Mouse (Mus musculus) cerebellum, adult 8-10 months (tissue): ENCODE results near the gene Bpifa6.
A peak's percentile ranks its signal among the peaks of the same experiment; 100 is the strongest.
"Not testable (repeated sequence)": the region's sequence is repeated elsewhere in the genome, so short reads cannot be mapped to it uniquely, and the experiment has no call there.

Experiments
- DNase-seq: peaks from one replicate; pipeline ENCODE4 v3.0.0; 2022

Gene Bpifa6

DNA sequence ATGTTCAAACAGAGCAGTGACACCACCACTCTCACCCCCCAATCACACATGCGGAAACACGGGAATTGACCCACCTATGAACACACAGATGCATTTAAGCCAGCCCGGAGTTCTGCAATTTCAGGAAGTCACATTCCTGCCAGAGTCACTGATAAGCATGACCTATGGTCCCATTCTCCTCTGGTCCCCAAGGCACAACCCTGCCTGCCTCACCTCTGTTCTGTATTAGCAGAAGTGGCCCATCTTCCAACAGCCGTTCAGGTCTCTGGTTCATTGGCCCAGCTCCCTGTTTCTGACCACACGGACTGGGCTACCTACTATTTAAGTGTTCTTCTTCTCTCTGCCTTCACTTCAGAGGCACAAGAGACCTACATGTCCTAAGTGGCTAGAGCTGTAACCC lies at the start of gene Bpifa6:
TSS of gene Bpifa6 (plus strand) at position 364 of the 400 bp plus-strand sequence.
- no peak for DNase-seq

DNA sequence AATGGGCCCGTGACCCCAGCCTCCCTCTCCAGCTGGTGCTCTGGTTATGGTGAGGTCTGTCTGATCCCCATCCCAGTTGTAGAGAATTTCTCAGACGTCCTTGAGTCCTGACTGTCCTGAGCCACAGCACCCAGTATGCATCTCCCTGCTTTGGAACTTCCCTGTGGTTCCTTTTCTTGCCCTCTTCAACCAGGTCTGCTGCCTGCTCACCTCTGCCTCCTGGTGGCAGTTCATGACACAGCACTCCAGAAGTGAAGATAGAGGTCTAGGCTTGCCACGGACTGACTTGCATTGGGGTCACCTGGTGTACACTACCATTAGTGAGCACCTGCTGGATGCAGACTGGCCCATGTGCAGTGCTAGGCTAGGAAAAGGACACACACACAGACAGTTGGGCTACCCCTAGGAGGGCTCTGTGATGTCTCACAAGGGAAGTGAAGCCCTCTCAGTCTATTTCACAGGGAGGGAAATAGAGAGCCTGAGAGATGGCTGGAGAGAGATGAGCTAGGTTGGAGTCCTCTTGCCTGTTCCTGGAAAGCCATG lies 44.8 kb upstream of the Bpifa6 start:
- peak; percentile 61 for DNase-seq

DNA sequence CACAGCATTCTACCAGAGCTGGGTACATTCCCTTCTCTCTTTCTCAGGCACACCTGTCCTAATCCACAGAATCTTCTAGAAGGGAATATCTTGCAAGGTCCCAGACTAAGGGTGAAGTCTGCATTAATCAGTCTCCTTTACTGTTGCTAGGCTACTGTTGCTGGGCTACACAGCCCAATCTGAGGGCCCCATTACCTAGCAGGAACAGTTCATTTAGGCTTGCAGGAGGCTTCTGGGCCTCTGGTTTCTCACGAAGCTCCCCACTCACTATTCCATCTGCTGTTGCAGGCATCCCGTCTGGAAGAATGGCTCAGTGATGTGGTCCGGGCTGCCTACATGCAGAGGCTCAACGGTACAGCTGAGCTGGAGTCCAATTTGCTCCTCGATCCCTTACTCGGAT lies 43.6 kb upstream of the Bpifa6 start:
- no peak for DNase-seq

DNA sequence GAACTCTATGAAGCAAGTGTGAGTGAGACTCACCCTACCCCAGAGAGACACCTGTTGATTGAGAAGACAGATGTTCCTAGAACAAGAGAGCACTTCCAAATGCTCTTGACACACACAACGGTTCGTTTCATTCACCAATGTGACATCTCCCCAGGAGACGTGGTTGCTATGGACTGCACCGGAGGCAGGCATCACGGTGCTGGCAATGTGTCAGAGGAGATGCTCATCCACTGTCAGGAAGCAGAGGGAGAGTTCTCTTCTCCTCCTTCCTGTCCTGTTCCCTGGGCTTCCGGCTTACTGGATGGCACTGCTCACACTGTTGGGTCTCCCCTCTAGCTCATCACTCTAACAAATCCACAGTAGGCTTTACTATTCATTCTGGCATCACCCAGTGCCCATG lies 41.4 kb upstream of the Bpifa6 start:
- DNase-seq, result no peak

DNA sequence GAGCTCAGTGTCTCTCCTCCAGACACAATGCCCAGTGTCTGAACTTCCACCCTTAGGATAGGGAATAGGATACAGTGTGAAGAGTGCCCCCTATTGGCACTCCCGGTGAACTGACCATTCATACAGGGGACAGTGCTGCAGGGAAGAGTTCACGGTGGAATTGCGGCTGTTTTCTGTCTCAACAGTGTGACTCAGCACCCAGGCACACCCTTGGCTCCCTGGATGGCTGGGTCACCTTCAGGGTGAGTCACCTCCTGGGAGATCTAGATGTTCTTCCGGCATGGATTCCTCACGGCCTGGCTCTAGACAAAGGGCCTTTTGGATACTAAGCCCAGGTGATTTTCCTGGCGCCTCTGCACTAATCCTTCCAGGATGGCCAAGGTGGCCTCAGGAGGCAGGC lies 39.4 kb upstream of the Bpifa6 start:
- no peak for DNase-seq

DNA sequence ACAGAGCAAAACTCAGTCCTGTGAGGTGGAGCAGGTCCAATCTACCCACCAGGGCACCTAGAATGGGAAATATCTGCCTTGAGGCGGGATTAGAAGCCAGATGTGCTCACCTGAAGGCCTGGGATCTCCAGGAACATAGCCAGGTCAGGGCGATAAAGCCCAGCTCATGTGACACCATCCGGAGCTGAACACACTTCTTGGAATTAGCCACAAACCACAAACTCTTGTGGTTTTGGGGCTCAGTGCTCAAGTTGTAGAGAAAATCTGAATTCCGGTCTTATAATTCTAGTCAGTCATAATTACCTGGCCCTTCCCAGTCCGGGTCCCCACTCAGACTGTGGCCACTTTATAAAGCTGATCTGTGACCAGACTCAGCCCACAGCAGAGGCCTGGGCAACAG lies 36.9 kb upstream of the Bpifa6 start, which contains the start of gene Bpifb4:
TSS of gene Bpifb4 (plus strand) at position 370 of the 400 bp plus-strand sequence.
- DNase-seq, result no peak

DNA sequence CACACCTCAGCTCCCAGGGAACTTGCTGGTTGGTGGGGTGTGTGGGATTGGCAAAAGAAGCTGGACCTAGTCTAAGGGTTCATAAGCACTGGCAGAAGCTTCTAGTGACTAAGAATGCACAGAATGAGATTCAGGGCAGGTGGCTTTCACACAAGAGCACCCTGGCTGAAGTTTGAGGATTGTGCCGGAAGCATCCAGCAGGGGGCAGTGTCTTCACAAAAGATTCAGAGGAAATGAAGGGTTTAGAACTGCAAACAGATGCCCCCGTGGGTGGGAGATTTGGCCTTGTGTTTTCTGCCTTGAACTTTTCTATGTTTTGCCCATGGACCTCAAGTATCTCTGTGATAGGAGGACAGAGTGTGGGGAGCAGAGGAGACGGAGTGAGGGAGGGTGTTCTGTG lies 31.2 kb upstream of the Bpifa6 start:
- DNase-seq, result peak; percentile 79

DNA sequence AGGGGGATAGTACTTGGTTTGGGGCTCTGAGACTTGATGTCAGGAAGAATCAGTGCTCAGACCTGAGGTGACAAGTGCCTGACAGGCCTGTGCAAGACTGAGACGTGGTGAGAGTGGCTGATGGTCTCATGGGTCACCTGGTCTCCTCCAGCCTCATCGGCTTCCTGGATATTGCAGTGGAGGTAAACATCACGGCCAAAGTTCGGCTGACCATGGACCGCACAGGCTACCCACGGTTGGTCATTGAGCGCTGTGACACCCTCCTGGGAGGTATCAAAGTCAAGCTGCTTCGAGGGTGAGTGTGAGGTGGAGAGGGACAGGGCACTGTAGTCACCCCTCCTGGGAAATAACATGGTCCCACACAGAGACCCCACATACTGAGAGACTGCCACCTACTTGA lies 30.2 kb upstream of the Bpifa6 start:
- DNase-seq, result no peak

DNA sequence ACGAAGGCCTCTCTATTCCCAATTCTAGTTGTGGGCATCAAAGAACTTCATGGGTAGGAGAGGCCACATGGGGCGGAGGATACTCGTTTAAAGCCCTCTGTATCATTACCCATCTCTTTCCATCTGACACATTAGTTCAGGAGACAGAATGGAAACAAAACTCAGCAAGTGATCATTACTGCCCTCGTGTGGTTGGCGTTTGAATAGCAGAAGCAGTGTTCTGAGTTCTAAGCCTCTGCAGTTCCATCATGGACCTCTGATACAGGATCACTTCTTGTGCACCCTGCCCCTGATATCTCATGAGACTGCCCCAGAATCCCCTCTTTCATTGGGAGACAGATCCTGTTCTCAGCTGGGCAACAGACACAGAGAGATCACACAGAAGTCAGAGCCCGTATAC lies 21.8 kb upstream of the Bpifa6 start:
- peak; percentile 75 for DNase-seq

DNA sequence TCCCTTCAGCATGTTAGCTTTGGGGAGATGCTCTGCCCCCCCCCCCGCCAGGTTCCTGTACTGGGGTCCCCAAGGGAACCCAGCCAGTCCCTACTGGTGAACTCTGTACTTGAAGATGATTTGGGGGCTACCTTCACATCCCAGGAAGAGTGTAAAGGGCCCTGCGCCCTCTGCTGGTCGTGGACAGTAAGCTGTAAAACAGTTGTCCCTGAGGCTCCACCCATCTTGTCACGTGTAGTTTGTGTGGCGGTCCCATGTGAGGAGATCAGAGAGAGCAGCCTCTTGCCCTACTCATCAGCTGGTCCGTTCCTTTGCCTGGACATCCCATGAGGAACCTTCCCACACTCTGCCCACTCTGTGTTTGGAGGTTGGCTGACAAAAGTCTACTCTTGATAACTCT lies 20.9 kb upstream of the Bpifa6 start:
- DNase-seq, result no peak

DNA sequence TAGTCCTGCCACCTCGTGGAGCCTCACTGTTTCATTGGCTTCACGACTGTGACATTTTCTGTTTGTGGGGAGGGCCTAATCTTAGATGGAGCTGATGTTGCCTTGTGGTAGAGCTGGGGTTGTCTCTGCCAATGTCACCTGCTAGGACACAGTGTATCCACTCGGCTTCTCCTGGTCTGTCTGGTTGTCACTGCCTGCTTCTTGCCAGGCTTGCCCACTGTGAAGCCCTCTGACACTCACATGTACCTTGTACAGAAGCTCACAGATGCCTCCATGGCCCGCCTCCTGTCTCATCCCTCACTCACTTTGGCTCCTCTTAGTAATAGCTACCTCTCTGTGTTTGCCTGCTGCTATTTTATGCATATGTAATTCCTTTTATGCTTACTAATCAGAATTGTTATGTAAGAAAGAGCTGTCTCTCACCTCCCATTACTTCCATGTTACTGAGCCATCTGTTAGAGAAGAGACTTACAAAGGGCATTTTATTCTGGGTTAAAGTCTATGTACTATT lies 11.9 kb upstream of the Bpifa6 start:
- peak; percentile 69 for DNase-seq

DNA sequence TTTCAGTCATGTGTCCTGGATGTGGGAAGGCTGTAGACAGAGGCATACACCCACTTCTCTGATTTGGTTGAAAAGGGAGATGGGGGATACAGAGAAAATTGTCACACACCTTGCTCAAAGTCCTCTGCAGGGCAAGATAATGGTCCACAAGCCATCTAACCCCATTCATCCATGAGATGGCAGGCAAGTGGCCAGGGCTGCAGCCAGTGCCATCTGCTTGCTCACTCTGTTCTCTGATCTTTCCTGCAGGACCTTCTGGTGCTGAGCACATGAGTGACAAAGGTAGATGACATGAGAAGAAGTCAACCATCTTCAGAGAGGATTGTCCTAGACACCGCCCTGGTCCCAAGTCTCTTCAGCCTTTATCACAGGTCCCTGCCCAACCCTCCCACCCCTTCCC lies 11.4 kb upstream of the Bpifa6 start:
- peak; percentile 96 for DNase-seq

DNA sequence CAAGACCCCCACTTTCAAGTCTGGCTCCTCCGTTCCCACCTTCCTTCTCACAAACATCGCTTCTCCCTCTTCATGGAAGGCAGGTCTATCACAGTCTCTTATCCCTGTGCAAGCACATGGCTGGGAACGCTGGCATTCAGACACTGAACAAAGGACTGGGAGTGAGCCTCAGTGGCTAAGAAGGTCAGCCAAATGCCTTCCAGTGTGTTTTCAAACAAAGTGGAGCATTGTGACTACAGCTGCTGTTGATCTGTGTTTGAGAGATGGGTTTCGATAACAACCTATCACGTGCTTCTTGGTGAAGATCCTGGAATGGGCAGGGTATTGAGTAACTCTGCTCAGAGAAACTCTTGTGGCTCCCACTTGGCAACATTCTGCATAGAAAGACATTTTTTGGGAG lies 4.5 kb upstream of the Bpifa6 start:
- DNase-seq, result no peak

DNA sequence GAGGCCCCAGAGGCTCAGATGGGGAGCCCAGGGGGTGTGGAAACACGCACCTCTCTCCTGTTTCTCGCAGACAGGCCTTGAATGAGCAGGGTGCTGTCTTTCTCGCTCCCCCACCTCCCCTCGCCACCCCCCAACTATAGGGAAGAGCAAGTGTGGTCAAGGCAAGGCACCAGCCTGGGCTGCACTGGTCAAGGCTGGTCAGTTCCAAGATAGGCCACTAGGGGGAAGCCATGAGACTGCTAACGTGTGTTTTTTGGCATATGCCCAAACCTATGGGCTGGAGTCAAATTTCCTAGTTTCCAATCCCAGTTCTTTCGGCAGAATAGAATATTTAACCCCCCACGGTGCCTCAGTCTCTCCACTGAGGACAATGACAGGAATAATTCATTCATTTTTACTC lies 21.0 kb downstream of the Bpifa6 start:
- DNase-seq, result peak; percentile 81

DNA sequence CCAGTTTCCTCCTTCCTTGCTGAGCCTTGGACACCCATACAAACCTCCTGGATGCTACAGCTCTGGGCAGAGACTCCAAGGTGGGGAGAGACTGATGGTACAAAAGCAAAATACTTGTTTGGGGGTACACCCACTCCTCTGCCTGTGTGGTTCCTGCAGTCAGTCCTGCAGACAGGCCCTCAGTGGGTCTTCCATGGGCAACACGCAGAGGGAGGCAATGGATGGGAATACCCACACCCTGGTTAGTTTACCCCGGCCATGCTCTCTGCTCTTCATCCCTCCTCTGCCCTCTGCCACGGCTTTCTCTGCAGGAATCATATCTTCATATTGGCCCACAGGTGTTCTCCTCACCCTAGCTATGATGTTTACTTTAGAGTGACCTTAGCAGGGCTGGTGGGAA lies 25.8 kb downstream of the Bpifa6 start:
- no peak for DNase-seq

DNA sequence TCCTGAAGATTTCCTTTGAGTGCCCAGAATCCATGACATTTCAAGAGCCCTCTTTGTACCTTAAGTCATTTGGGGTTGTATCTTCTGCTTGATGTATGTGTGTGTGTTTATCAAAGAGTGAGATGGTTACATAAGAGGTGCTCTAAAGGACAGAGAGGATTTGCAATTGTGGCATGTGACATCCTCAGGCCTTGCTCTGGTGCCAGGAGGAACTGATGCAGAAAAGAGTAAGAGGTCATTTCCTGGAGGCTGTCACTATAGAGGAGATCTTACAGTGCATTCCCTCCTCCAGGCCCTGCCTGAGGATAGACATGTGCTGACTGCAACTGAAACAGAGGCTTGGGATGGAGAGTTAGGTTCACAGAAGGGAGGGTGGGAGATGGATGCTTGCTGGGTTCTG lies 26.3 kb downstream of the Bpifa6 start:
- DNase-seq, result no peak

DNA sequence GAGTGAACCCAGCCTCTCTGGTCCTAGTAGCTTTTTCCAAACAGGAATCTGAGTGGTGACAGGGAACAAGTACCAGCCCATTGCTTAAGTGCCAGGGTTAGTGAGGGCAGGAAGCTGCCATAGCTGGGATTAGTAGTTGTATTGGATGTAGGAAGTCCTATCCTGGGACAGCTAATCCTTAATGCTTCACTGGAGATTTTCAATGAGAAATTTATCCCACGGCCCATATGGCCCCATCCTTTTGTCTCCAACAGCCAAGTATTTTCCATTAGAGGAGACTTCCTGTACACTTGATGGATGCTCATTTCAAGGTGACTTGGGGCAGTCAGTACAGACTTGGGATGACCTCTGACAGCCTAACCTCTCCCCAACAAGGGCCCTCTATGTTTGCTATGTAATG lies 29.7 kb downstream of the Bpifa6 start:
- DNase-seq, result no peak

DNA sequence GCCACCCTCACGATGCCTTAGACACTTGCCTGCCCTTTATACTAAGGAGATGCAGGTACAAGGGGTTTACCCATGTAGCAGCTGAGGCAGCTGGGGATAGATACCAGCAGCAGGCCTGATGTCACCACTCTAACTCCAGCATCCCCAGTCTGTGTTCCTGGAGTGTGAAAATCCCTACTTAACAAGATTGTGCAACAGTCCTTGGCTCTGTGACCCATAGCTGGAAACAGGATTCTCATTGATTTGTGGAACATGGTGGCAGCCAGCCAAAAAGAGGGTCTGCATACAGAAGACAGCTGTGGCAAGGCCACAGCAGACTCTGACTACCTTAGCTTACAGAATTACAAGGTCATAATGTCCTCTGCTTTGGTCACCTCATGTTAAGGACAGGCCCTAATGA lies 30.3 kb downstream of the Bpifa6 start:
- no peak for DNase-seq

DNA sequence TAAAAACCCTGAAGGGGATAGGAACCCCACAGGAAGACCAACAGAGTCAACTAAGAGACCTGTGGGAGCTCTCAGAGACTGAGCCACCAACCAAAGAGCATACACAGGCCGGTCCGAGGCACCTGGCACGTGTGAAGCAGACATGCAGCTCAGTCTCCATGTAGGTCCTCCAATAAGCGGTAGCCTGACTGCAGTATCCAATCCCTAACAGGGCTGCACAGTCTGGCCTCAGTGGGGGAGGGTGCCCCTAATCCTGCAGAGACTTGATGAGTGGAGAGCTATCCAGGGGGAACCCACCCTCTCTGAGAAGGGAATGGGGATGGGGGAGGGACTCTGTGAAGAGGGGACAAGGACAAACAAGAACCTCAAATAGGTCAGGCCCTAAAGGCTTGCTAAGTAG lies 31.0 kb downstream of the Bpifa6 start:
- no peak for DNase-seq

DNA sequence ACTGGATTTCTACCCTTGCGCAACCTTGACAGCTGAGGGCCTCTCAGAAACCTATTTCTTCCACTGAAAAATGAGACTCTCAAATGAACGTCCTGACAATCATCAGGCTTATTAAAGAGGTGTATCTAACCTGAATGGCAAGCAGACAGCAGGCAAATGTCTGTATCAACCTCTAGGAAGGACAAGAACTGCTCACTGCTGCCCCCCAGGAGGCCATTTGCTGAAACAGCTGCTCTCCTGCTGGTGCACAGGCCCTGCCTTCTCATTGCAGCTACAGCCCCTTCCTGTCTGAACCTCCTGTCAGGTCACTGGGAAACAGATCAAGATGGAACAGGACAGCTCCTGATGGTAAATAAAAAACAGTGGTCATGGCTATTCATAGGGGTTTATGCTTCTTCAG lies 31.6 kb downstream of the Bpifa6 start:
- no peak for DNase-seq

DNA sequence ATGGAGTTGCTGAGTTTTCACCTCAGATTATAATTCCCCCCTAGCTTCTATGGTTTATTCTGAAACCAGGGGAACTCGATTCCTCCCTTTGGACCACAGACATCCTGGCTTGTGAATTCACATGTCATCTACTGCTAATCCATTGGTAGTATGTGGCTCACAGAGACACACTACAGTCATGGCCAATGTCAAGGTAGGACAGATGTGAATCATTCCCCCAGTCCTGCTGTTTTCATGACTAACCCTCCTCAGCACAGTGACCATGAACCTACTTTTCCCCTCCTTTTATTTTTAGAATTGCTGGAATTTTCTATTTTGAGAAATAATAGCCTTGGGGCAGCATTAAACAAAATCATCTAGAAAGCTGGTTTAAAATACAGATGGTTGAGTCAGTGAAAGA lies 32.6 kb downstream of the Bpifa6 start:
- DNase-seq, result no peak

DNA sequence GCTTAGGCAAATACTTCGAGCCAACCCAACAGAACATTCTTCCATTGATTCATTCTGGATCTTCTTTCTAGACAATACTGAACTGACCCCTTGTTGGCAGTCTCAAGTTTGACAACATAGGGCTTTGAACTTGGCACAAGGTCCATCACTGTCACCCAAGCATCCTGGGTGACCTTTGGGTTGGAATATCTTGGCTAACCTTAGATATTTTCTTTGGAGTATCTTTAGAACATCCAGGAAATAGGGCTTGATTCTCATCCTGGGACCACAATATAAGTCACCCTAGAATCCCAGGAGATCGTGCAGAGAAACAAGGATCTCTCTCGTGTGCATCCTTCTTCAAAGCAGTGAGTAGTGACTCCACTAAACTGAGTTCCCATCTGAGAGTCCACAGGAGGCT lies 33.2 kb downstream of the Bpifa6 start, which contains the start of gene Bpifa2:
TSS of gene Bpifa2 (plus strand) at position 301 of the 400 bp plus-strand sequence.
- DNase-seq, result no peak

DNA sequence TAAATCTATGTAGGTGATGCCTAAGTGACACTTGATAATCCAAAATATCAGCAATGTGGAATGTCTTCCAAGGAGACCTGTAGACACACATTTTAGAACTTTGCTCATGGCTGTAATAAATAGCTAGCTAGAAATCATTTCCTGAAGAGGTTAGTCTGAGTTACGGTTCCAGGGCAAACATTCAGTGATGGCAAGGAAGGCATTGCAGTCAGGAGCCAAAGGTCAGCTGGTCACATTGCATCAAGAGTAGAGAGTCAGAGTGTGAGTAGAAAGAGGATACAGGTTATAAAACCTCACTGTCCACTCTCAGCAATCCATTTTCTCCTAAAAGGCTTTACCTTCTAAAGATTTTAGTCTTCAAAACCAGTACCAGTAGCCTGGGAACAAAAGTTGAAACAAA lies 43.2 kb downstream of the Bpifa6 start:
- DNase-seq, result no peak

DNA sequence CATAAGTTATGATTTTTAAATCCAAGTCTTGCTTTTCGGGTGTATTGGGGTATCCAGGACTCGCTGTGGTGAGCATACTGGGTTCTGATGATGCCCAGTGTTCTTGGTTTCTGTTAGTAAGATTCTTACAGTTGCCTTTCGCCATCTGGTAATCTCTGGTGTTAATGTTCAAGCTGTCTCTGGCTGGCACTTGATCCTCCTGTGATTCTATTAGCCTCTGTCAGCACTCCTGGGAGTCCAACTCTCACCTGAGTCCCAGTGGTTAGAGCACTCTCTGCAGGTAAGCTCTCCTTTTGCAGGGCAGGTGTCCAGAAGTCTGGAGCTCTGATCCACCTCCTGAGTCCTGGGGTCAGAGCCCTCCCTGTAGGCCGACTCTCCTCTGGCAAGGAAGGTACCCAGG lies 49.9 kb downstream of the Bpifa6 start:
- DNase-seq, result not testable (repeated sequence)

DNA sequence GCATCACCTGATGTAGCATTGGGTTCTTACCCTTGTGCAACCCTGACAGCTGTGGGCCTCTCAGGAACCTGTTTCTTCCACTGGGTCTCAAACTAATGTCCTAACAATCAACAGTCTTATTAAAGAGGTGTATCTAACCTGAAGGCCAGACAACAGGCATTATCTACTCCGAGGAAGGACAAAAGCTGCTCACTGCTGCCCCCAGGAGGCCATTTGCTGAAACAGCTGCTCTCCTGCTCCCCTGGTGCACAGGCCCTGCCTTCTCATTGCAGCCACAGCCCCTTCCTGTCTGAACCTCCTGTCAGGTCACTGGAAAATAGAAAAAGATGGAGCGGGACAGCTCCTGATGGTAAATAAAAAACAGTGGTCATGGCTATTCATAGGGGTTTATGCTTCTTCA lies 64.2 kb downstream of the Bpifa6 start:
- DNase-seq, result peak; percentile 60

DNA sequence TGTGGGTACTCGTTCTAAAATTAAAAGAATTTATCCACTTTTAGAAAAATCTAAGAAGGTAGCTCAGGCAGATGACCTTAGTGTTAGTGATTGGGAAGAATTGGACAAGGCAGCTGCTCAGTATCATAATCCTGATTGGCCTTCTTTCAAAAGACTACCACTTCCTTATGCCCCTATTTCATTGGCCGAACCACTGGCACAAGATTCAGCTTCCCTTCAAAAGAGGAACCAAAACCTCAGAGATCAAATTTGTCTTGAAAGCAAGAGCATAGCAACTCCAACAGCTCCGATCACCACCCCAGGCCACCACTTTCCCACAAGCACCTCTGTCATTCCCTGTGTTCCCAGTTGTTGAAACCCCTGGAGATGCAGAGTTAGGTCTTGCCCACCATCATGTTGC lies 70.0 kb downstream of the Bpifa6 start:
- no peak for DNase-seq
